Mouse (Mus musculus): ENCODE measurements around the gene Sorbs1.
A peak's percentile ranks its signal among the peaks of the same experiment; 100 is the strongest.

Gene Sorbs1

DNA sequence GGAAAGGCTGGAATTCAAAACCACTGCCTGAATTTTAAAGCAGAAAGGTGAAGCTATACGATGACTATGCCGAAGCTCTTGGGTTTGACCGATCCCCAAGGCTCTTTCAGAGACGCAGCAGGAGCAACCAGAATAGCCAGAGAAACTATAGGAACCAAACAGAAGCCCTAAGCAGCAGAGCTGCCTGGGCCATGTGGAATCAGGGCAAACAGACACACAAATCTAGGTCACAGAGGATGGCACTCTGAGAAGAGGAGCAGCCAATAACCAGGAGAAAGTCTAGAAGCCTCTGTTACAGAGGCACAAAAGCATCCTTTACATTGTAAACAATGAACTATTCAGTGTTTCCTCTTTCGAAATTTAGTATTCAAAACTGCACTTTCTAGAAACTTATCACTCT is 140.9 kb downstream of the Sorbs1 start:
- no peak for DNase-seq (ENCODE audit: low spot score in 2 of 2)

DNA sequence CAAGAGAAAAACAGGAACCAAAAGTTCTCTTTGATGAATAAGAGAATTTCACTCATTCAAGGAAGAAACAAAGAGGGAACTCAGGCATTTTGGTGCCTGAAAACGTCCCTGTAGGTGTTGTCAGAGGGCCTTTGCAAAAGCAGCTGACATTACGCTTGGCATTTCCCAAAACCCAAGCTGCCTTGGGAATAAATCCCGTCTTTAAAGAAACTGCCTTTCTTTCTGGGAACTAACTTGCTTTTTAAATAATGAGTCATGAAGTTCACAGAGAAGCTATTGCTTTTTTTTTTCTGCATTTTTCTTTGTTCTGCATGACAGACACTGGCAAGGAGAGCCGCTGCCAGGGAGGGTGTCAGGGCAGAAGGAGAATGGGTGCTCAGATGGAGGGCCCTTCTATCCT is 141.7 kb downstream of the Sorbs1 start:
- DNase-seq (ENCODE audit: low spot score in 2 of 2): no peak

DNA sequence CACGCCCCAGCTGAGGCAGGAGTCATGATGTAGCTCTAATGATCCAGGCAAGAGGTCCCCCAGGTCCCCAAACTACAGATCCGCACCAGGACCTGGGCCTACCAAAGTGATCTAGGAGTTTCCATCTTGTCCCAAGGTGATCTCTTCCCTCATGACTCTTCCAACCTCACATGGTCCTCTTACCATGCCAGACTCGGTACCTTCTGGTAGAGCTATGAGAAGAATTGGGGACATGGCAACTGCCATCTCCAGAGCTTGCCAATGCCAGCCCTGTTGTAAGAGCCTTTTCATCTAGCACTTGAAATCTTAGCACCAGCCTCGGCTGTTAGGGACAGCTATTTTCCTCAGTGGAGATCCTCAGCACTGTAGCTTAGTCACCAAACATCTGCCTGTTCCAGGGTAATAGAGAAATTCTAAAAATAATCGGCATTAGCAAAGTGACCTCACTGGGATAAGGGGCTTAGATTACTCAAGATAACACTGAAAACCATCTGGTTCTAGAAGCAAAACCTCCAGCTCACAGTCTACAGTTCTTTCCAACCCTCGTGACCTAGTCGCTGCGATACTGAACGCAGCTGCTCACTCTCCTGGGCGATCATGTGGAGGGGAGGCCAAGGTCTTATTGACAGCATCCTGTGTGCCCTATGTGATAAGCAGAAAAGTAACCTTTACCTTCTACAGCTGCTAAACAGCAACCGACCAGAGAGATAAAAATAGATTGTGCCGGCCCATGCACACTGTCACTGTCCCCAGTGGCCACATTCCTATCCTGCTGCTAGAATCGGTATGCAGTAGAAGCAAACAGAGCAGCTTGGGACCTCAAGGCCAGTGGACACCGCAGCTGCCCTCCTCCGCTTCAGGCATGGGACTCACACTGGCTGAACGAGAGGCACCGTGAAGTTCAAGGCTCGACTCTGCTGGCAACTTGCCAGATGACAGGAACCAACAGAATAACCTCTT is 143.4 kb downstream of the Sorbs1 start:
- DNase-seq (ENCODE audit: low spot score in 2 of 2): no peak

DNA sequence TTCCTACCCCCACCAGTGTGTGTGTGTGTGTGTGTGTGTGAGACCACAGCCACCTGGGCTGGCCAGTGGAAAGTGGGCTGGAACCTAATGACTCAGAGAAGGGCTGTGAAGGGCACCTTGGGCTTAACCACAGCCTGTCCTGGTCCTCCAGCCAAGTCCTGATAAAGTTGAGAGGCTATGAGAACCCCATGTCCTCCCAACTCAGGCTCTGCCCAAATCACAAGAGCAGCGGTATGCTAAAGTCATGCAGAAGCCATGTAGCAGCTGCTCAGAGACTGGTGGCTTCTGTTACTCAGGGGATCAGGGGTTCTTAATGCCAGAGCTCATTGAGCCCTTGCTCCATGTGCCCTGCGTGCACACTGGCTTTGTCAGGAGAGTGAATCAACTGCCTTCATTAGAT is 145.1 kb downstream of the Sorbs1 start:
- no peak for DNase-seq (ENCODE audit: low spot score in 2 of 2)

DNA sequence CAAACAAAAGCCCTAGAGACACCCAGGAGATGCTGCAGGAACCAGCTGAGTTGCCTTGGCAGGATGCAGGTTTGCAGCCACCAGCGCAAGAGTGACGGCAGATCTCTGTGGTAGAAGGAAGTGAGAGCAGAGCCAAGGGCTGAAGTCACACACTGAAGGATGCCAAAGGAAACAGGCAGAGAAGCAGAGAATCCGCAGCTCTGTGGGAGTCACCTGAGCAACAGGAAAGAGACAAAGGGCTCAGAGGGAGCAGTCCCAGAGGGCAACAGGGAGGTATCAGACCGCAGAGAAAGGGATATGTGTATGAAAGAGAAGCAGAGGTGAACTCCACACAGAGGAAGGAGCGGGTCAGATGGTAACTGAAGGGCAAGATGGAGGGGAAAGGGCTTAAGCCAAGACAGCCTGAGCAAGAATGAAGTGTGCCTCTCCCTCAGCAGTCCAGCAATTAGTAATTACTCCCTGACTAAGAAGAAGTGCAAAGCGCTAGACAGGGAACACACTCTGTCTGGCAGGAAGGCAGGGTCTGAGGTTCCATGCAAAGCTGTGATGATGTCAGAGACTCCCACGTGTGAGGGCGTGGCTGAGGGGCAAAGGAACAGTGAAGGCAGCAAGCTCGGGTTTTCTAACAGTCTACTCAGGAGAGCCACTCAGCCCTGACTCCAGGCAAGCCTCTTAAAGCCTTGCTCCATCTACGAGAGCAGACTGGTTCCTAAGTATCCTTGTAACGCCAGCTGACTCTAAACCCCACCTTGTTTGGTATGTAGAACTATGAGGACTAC is 147.2 kb downstream of the Sorbs1 start:
- peak; percentile 15 to 41 for DNase-seq (ENCODE audit: low spot score in 2 of 2)

DNA sequence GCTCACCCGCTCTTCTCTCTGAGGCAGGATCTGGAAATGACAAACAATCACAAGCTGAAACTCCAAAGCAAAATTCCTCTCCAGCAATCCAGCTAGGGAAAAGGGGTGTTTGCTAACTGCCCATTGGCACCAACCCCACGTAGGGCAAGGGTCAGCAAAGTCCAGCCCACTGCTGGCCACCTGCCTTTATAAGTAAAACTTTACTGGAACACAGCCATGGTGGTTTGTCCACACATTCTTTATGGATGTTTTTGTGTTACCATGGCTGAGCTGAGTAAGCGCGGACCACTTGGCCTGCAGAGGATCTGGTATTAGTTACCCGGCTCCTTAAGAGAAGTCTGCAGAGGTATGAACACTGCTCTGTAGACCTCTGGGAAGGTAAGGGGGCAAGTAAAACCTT is 148.4 kb downstream of the Sorbs1 start:
- no peak for DNase-seq (ENCODE audit: low spot score in 2 of 2)

DNA sequence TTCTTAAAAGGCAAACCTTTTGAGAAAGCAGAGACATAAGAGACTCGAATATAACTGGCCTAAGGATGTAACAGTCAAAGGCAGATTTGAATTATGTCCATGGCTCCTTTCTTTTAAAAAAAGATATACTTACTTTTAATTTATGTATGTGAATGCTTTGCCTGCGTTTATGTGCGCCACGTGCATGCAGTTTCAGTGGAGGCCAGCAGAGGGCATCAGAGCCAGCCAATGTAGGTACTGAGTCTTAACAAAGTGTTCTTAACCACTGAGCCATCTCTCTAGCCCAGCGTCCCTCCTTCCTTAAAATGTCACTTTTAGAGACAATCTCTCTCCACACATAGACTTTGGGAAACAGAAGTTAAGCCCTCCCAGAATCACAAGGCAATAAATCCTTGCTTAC is 150.1 kb downstream of the Sorbs1 start:
- no peak for DNase-seq (ENCODE audit: low spot score in 2 of 2)

DNA sequence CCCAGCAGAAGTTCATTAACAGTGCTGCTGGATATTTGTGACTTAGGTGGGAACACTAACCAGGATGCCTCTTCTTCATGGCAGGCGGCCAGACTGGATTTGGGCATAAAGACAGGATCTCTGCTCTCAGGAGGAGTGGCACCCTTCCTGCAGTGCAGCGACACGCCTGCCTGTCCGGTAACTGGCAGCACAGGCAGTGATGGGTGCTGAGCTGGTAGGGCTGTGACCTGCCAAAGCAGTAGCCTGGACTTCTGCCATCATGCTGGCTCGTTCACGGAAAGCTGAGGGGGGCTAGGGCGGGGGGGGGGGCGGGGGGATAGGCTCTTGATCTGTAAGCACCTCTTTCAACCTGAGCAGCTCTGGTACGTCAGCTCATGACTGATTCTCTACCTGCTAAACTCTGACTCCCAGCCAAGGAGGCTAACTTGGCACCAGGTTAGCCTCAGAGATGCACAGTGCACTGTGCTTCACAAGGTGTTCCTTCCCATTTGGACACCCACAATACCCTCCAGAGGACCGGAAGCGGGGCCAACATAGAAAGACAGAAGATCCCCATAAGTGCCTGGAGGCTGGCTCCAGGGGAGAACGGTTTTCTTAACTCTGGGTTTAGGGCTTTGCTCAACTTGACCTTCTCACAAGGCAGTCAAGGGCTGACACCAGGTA is 151.2 kb downstream of the Sorbs1 start:
- DNase-seq (ENCODE audit: low spot score in 2 of 2): no peak

DNA sequence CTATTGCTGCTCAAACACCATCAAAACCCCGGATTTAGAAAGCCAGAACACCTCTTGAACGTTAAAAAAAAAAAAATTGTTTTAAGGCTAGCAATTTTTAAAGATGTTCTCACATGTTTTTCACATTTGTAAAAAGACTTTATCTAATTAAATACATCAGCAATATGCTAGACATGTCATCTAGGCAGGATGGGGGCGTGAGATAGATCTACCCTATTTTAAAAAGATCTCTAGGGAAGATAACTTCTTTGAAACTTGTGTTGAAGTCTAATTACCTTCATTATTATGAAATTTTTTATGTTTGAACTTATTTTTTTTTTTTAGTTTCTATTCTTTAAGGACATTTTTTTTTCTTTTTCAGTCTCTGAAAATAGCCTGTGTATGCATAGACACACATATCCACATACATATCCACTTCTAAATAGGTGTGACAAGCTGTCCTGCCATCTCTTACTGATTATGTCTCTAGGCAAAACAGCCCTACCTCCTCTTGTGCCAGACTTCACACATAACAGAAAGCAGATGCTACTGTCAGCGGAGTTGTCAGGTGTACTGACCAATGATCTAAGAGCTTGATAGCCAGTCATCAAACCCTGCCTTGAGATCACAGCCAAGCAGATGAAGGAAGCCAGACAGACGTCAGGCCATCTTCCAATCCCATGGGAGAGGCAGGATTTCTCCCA is 153.7 kb downstream of the Sorbs1 start:
- no peak for DNase-seq (ENCODE audit: low spot score in 2 of 2)

DNA sequence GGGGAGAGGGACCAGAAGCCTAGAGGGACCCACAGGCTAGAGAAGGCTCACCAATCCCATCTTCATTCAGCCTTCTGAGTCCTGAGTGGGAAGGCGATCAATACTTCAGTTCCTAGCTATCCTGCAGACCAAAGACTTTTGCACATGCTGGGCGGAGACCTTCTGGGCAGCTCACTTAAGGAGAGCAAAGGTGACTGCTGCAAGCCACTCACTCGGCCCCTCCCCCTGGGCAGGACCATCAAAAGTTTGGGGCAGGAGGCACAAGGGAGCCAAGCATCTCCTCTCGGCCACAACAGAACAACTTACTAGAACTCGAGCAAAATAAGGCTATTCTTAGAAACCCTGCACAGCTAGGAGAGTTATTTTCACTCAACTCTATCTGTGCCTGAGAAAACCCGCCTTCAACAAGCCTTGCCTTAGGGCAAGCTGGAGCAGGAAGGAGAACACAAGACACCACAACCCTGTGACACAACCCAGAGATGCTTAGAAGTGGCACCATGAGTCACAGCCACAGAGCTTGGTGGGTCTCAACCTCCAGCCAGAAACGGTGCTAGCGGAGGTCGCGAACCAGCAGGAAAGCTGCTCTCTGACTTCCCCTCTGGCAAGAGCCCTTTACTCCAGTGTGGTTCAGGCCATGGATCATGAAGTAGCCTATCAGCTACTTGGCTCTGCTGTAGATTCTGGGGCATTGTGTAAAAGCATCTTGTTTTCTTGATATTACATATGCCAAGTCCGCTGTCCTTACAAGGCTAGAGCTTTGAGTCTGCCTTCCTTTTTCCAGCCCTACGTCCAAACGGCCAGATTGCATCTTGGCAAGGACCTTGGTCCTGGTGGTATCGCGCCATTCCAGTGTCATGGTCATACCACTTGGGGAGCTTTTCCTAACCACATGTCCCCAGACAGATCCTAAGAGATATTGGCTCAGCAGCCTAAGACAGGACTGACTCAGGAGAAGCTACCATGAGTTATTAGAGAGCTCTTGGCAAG is 156.8 kb downstream of the Sorbs1 start:
- DNase-seq (ENCODE audit: low spot score in 2 of 2): no peak

DNA sequence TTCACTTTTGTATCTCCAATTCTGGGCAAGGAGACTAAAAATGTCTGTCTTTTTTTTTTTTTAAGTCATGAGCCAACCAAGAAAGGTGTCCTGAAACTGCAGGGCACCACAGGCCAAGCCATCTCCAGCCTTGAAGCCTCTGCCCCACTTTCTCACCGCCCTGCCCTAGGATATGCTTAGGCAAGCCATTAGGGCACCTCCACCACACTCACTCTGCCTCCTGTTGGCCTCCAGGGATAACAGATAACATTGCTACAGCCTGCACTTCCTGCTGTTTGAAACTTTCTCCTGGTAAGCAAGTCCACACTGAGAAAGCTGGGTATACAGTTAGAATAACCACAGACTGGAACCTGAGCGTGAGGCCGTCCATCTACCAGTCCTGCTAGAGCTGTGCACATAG is 158.5 kb downstream of the Sorbs1 start:
- DNase-seq (ENCODE audit: low spot score in 2 of 2): no peak

DNA sequence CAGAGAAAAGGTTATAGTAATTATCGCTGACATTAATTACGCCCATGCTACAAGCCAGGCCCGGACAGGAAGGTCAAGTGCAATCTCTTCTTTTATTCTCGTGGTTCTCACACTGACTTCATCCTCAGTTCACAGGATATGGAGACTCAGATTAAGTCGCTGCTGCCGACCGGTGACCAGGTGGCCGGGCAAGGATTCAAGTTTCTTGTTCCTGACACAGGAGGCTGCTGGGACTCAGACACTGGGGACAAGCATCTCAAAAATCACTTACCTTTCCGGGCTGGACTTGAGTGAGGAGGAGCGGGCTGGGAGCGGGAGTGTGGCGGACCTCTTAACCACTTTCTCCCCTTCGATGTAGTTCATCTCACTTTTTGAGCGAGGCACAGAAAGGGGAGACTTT is 161.6 kb downstream of the Sorbs1 start:
- DNase-seq (ENCODE audit: low spot score in 2 of 2): no peak

DNA sequence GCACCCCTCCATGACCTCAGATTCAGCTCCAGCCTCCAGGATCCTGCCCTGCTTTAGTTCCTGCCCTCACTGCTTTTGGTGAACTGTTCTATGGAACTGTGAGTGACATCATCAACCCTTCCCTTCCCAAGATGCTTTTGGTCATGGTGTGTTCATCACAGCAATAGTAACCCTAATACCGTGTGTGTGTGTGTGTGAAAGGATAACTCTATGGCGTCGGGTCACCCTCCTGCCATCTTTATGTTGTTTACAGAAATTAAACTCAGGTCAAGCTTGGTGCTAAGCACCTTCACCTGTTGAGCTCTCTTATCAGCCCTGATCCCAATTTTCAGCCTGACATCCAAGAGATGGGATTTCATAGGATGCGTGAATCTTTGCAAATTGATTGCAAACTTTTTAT is 162.7 kb downstream of the Sorbs1 start:
- DNase-seq (ENCODE audit: low spot score in 2 of 2): no peak

DNA sequence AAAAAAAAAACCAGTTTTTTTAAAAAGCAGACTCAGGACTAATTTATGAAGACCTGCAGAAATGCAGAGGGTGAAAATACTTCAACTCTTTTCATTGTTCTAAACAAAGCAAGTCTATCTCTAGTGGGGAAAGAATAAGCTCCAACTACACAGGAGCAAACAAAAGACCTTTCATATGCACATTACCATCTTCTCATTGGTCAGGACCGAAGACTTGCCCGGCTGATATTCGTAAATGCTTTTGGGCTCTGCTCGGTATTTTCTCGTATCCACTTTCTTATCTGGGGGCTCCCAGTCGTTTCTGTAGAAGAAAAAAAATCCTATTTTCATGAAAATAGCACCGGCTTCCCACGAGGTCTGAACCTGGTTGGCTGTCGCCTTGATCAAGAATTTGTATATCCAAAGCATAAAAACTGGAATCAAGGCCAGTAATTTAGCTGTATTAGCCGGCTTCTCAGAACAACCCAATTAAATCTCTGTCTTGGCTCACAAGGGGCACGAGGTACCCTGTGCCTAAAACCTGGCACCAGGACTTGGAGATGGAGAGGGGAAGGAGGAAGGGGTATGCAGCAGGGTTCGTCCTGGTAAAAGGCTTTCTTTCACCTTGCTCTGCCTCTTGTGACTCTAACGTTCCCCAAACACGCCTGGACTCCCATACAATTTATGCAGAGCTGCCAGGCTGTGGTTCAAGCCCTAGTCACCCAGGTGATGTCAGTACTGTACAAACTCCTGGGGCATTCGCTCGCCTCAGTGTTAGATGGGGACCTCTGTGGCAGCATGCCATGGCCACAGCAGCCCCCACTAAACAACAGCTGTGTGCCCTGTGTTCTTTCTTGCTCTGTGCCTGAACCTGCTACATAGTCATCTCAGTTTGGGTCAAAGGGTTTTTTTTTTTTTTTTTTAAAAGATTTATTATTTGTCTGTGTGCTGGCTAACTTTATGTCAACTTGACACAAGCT is 163.6 kb downstream of the Sorbs1 start:
- no peak for DNase-seq (ENCODE audit: low spot score in 2 of 2)

DNA sequence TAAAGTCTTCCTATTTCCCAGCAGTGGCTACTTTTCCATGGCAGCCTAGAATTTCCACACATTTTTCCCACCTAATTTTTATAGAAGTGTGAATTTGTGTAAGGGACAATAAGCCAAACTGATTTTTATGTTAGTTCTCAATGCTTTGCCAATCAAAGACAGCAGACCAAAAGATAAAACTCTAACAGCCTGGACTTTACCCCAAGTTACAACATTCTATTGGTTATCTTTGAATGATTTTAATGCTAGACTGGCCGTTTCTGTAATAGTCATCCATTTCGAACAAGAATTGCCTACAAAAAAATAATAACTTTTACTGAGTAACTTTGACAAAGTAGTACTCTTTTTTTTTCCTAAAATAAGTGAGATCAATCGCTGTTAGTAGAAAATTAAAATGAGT is 164.3 kb downstream of the Sorbs1 start:
- no peak for DNase-seq (ENCODE audit: low spot score in 2 of 2)

DNA sequence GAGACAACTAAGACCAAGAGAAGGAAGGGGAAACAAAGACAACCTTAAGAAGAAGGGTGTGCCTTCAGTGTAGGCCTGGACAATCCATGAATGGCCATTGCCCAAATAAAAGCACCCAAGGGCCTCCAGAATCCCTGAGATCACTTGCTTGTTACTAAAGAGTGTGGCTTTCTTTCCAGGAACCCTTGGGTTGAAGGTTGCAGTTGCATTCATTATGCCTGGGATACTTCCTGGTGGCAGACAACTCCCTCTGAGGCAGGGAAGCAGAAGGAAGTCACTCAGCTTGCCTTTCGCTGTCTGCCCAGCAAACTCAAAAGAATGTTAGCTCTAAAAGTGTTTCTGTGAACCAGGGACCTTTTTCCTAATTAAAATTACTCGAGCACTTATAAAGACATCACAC is 164.9 kb downstream of the Sorbs1 start:
- DNase-seq (ENCODE audit: low spot score in 2 of 2): no peak

DNA sequence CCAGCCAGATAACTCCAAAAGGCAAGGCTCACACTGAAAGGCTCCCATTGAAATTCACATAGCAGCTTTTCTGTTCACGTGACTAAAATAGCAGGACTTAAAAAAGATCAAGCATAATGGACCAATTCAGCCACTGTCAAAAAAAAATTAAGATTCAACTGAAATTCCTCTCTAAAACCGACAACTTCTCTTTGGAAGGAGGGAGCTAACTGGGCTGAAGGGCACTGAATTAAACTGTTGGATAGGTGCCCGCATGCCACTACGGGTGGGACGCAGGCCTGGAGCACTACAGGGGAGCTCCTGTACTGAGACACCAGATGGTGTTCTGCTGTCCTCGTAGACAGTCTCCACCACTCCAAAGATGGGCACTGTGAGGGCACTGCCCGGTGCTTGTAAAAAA is 165.4 kb downstream of the Sorbs1 start:
- no peak for DNase-seq (ENCODE audit: low spot score in 2 of 2)

DNA sequence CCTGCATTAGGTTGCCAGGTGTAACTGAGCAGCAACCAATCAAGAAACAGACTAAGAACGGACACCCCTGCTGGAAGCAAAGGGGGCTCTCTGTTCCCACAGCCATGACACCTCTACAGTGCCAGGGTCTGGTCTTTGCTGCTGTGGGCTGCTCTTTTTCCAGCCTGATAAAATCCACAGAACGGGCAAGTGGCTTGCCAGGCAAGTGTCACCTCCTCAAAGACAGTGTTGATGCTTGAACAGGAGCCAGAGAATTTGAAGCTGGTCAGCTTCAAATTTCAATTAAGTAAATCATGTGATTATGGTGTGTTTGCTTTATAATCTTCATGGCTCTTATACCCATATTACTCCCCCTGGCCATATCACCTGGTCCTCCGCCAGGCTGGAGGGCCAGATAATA is 166.7 kb downstream of the Sorbs1 start:
- no peak for DNase-seq (ENCODE audit: low spot score in 2 of 2)

DNA sequence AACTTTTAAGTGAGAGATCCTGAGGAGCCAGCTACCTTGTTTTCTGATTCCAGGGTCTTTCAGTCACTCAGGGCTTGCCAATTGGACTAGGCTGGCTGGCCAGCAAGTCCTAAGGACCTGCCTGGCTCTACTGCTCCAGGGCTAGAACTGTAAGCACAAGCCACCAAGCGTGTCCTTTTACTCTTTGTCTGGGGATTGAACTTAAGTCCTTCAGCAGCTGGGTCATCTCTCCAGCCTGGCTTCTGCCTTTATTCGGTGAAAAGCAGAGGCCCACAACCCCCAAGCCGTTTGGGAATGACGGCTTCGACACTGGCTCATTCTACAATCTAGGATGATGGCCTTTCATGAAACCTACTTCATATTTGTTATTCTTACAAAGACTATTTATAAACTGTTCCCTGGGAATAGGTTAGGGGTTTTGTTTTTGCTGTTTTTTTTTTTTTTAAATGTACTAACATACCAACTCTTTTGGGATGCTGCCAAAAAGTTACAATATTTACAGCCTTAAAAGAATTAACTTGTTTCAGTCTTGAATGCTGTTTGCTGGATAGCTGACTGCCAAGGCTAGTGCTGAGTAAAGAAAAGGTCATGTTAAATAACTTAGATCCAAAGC is 167.2 kb downstream of the Sorbs1 start:
- no peak for DNase-seq (ENCODE audit: low spot score in 2 of 2)

Data from thymus, postnatal 10 days (tissue).